Mouse (Mus musculus): ENCODE data around the gene Parp1.

DNA sequence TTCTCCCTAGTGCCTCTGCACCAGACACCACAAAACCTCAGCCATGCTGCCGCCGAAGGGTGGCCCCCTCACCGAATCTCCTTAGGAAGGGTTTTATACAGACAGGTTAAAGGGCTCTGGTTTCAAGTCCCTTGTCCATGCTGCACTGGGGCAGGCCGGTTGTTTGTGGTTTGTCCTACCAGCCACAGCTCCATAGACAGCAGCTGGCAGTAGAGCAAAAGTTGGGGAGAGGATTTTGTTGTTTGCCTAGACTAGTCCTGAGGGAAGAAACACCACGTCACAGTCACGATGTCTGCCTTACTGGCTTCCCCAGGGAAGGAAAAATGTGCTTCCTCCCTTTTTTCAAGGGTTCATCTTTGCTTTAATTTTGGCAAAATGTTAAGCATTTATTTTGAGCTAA lies 31.9 kb downstream of the Parp1 start:
- TF ChIP-seq CTCF (IDR thresholded peaks at IDR 0.05; ENCODE audit: borderline replicate concordance, insufficient read depth, low read depth, low read length) (no peak), POLR2A (IDR thresholded peaks at IDR 0.05; ENCODE audit: borderline replicate concordance, insufficient read depth, low read length) (no peak)

Measured in cerebellum, adult 2 months (tissue).